Mouse (Mus musculus) midbrain, embryonic 11.5 days (tissue): ENCODE measurements at regions not wholly inside any gene's neighbourhood (a gene's known extent, or its start where the extent isn't known, plus 50 kb on each side); places are given as distances from the start of the nearest gene placed in this dataset.

Source experiments
- ATAC-seq: fragments of 200-750 bp; cut with Nextera tagmentation; 2 replicates; pipeline ENCODE4 v1.8.0; 2017; ENCODE audit warnings: moderate TSS enrichment, moderate library complexity; ENCODE audit not compliant: low FRiP score
- DNase-seq: peaks from one replicate; pipeline ENCODE4 v3.0.0; 2015; ENCODE audit warnings: low spot score; ENCODE audit errors: missing footprints
- H3K27ac ChIP-seq: fragments of 300-500 bp; sonication (generic); 2 replicates; pipeline ENCODE4 v1.5.1; 2014; ENCODE audit warnings: low read depth, low read length
- H3K27me3 ChIP-seq: fragments of 300-500 bp; sonication (generic); 2 replicates; pipeline ENCODE4 v1.6.1; 2014; ENCODE audit warnings: mild to moderate bottlenecking, low read length, moderate library complexity, mixed read lengths; ENCODE audit not compliant: control insufficient read depth, insufficient read depth
- H3K36me3 ChIP-seq: fragments of 300-500 bp; sonication (generic); 2 replicates; pipeline ENCODE4 v1.6.1; 2014; ENCODE audit warnings: mild to moderate bottlenecking, low read length, moderate library complexity, mixed read lengths; ENCODE audit not compliant: control insufficient read depth, insufficient read depth
- H3K4me1 ChIP-seq: fragments of 300-500 bp; sonication (generic); 2 replicates; pipeline ENCODE4 v1.6.1; 2014; ENCODE audit warnings: low read length; ENCODE audit not compliant: control insufficient read depth, insufficient read depth
- H3K4me2 ChIP-seq: fragments of 300-500 bp; sonication (generic); 2 replicates; pipeline ENCODE4 v1.6.1; 2014; ENCODE audit warnings: mild to moderate bottlenecking, moderate library complexity
- H3K4me3 ChIP-seq: fragments of 300-500 bp; sonication (generic); 2 replicates; pipeline ENCODE4 v1.5.1; 2014; ENCODE audit warnings: low read depth, low read length
- H3K9ac ChIP-seq: fragments of 300-500 bp; sonication (generic); 2 replicates; pipeline ENCODE4 v1.6.1; 2014; ENCODE audit warnings: low read length
- H3K9me3 ChIP-seq: fragments of 300-500 bp; sonication (generic); 2 replicates; pipeline ENCODE4 v1.6.1; 2016; ENCODE audit warnings: low read length; ENCODE audit not compliant: control insufficient read depth
- WGBS: fragments of 180-500 bp; shearing (Covaris S2); extraction: QIAGEN DNeasy Blood & Tissue Kit; methylation state at CpG from one replicate; pipeline ENCODE4 v1.1.7; 2014; 5-methylcytosine and 5-hydroxymethylcytosine counted together

DNA sequence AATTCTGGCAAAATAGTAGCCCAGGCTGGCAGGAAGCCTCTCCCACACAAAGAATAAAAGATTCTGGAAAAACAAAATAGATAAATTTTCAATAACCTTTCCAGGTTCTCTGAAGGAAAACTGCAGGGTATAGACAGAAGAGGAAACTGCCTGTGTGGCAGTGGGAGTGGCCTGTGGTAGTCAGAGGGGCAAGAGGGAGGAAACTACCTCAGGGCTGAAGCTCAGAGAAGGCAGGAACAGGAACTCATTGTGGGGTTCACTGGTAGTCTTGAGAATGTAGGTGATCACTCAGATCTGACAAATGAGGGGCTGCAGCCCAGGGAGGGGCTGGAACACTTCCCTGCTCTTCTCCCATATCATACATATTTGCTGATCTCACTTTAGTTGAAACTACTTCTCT is 118.0 kb upstream of the Ufm1 start:
- no peaks in the 10 kb centered on the region for H3K27me3 ChIP-seq
- no peaks in the 10 kb centered on the region for H3K4me1 ChIP-seq
- no peaks in the 10 kb centered on the region for H3K36me3 ChIP-seq
- H3K27ac ChIP-seq: no peak overlapping the region
- no peak overlapping the region for H3K4me3 ChIP-seq
- no peak overlapping the region for H3K4me2 ChIP-seq
- peak; percentile 39 for DNase-seq
- H3K9ac ChIP-seq: no peak overlapping the region
- no peaks in the 10 kb centered on the region for H3K9me3 ChIP-seq
- ATAC-seq: no peak

GRCm38 (mm10) chr3:53977379-53978080 is 113.9 kb upstream of the Ufm1 start:
- no peak overlapping the region for H3K4me3 ChIP-seq
- 87% methylated on average over 5 of the region's 5 CpGs for WGBS
- H3K27ac ChIP-seq: no peak overlapping the region
- no peaks in the 10 kb centered on the region for H3K9me3 ChIP-seq
- H3K9ac ChIP-seq: no peak overlapping the region
- no peaks in the 10 kb centered on the region for H3K36me3 ChIP-seq
- H3K4me1 ChIP-seq: no peaks in the 10 kb centered on the region
- no peak overlapping the region for H3K4me2 ChIP-seq
- no peak for ATAC-seq
- DNase-seq: peak; percentile 53
- no peaks in the 10 kb centered on the region for H3K27me3 ChIP-seq

DNA sequence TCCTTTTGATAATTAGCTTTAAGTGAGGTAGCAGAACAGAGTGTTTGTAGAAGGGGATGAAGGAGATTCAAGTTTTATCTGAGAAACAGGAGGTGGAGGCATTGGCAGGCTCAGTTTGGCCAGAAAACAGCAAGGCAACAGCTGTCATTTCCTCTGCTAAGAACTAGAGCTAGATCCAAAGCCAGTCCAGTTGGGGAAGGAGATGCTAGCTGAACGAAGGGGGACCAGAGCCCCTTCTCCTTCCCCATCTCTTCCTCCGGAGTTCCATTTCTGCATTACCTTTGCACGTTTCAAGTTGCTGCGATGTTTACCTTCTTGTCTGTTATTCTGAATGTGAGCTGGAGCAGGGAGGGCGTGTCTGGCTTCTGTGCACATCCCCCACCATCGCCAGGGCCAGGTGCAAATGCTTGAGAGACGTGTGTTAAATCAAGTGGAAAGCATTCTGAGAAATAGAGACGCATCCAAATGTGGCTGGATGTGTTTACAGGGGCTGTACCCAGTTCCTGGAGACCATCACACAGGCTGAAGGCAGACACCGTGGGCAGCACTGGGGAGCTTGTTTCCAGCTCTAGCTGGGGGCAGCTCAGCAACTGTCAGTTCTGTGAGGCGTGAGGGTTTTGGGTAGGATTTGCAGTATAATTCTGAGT is 111.4 kb upstream of the Ufm1 start:
- Histone ChIP-seq H3K4me1 (no peaks in the 10 kb centered on the region), H3K27ac (no peak overlapping the region), H3K4me3 (no peak overlapping the region), H3K9ac (no peak overlapping the region), H3K36me3 (no peaks in the 10 kb centered on the region), H3K27me3 (no peaks in the 10 kb centered on the region), H3K9me3 (no peaks in the 10 kb centered on the region), H3K4me2 (no peak overlapping the region)
- ATAC-seq (no peak), DNase-seq (peak; percentile 57)
- WGBS: 47% methylated on average over 10 of the region's 10 CpGs

- no peaks in the 10 kb centered on the region for H3K9me3 ChIP-seq
- no peak overlapping the region for H3K4me2 ChIP-seq
- no peak for ATAC-seq
- no peak overlapping the region for H3K9ac ChIP-seq
- DNase-seq: no peak
- no peaks in the 10 kb centered on the region for H3K27me3 ChIP-seq
- no peaks in the 10 kb centered on the region for H3K4me1 ChIP-seq
- no peak overlapping the region for H3K4me3 ChIP-seq
- H3K27ac ChIP-seq: no peak overlapping the region
- H3K36me3 ChIP-seq: no peaks in the 10 kb centered on the region
- WGBS: 75% methylated on average over 5 of the region's 5 CpGs
Observed at GRCm38 (mm10) chr3:53969000-53969641, 105.5 kb upstream of the Ufm1 start.

DNA sequence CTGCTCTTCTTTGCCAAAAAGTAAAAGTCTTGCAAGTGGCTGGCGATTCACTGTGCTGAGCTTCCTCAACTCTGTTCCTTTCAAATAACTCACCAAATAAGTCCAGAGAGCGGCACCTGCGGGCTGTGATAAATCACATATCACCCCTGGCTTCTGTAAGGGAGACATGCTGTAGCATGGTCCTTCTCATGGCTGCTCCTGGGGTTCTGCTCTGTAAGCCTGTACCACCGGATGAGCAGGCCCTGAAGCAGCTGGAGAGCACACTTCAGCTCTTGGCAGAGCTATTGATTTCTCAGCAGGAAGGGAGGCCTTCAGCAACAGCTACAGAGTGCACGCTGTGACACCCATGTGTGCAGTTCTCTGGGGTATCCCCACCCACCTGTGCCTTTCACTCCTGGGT is 101.5 kb upstream of the Ufm1 start:
- Histone ChIP-seq H3K27me3 (no peaks in the 10 kb centered on the region), H3K4me3 (no peak overlapping the region), H3K4me1 (no peaks in the 10 kb centered on the region), H3K9me3 (no peaks in the 10 kb centered on the region), H3K4me2 (no peak overlapping the region), H3K9ac (no peak overlapping the region), H3K36me3 (no peaks in the 10 kb centered on the region), H3K27ac (no peak overlapping the region)
- ATAC-seq (no peak), DNase-seq (no peak)
- 74% methylated on average over 5 of the region's 5 CpGs for WGBS

GRCm38 (mm10) chr3:53953801-53954200 is 90.2 kb upstream of the Ufm1 start:
- H3K9ac ChIP-seq: no peak overlapping the region
- ATAC-seq (no peak), DNase-seq (no peak)
- no peak overlapping the region for H3K4me3 ChIP-seq
- H3K4me2 ChIP-seq: no peak overlapping the region
- H3K27ac ChIP-seq: no peak overlapping the region
- no peaks in the 10 kb centered on the region for H3K4me1 ChIP-seq
- 95% methylated on average over 2 of the region's 2 CpGs for WGBS
- H3K27me3 ChIP-seq: no peaks in the 10 kb centered on the region
- H3K9me3 ChIP-seq: no peaks in the 10 kb centered on the region
- no peaks in the 10 kb centered on the region for H3K36me3 ChIP-seq

DNA sequence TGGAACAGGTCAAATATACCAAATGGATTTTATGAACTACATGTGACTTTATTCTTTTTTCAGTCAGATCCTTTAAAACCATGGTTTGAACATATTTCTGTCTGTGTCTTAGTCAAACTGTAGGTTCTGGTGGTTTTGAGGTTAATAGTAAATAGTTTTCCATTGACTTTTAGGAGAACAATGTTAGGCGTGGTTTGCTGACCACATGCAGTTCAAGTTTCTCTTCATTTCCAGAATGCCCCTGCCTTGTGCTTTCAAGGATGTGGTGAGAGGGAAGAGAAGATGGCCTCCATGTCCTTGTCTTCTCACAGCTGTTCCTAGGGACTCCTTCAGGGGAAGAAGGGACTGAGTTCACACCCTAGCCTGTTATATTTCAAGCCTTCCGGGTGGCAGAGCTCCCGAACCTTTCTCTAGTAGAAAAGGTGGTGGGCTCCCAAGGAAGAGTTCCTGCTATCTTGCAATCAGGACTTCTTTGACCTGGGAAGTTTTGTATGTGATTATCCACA is 76.1 kb upstream of the Ufm1 start:
- 91% methylated on average over 3 of the region's 3 CpGs for WGBS
- Histone ChIP-seq H3K9me3 (no peaks in the 10 kb centered on the region), H3K4me3 (no peak overlapping the region), H3K27ac (no peak overlapping the region), H3K4me1 (no peaks in the 10 kb centered on the region), H3K4me2 (no peak overlapping the region), H3K27me3 (no peaks in the 10 kb centered on the region), H3K9ac (no peak overlapping the region), H3K36me3 (no peaks in the 10 kb centered on the region)
- ATAC-seq (no peak), DNase-seq (no peak)

DNA sequence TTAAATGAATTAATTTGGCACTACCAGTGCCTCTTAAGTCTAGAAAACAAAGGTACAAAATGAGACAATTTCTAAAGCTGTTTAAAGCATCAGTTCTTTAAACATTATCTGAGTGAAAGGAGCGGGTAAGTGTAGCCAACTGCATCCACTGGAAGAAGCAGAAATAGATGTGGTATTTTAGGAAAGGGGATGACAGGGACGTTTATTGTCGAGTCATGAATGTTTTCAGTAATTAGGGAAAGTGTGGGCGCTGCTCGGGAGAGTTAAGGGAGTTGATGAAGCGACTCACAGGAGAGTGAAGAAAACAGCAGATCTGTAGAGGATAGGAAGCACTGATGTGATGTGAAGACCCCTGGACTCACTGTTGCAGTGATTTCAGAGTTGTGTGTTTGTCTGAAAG is 68.1 kb upstream of the Ufm1 start:
- H3K4me3 ChIP-seq: no peak overlapping the region
- WGBS: 83% methylated on average over 6 of the region's 6 CpGs
- no peak overlapping the region for H3K27ac ChIP-seq
- no peaks in the 10 kb centered on the region for H3K27me3 ChIP-seq
- no peak overlapping the region for H3K9ac ChIP-seq
- no peaks in the 10 kb centered on the region for H3K9me3 ChIP-seq
- DNase-seq: no peak
- H3K4me2 ChIP-seq: no peak overlapping the region
- no peaks in the 10 kb centered on the region for H3K4me1 ChIP-seq
- no peak for ATAC-seq
- no peaks in the 10 kb centered on the region for H3K36me3 ChIP-seq

GRCm38 (mm10) chr3:53919941-53920340 is 56.3 kb upstream of the Ufm1 start:
- ATAC-seq: no peak
- no peak overlapping the region for H3K4me2 ChIP-seq
- 94% methylated on average over 2 of the region's 2 CpGs for WGBS
- H3K4me1 ChIP-seq: no peaks in the 10 kb centered on the region
- no peak for DNase-seq
- no peak overlapping the region for H3K4me3 ChIP-seq
- no peaks in the 10 kb centered on the region for H3K9me3 ChIP-seq
- H3K9ac ChIP-seq: no peak overlapping the region
- no peak overlapping the region for H3K27ac ChIP-seq
- H3K27me3 ChIP-seq: no peaks in the 10 kb centered on the region
- H3K36me3 ChIP-seq: no peaks in the 10 kb centered on the region
